Mouse (Mus musculus) liver, adult 2 months (tissue): ENCODE measurements around the gene Bcat1. TPM values are rescaled to one million over a fixed set of nuclear protein-coding genes. Genes with fewer than 3 reads are reported as not detected.

Experiments
- DNase-seq: peaks from one replicate; pipeline ENCODE4 v3.0.0-alpha.2; 2011; ENCODE audit warnings: low read depth, low spot score; ENCODE audit errors: extremely low read depth
- H3K27ac ChIP-seq: fragments of 200-500 bp; replicated peaks from 2 replicates; pipeline ENCODE4 v1.5.1; 2012; ENCODE audit warnings: low read depth, mild to moderate bottlenecking, control low read depth, inconsistent platforms, low read length; ENCODE audit not compliant: insufficient read depth
- H3K27me3 ChIP-seq: fragments of 200-500 bp; 2 replicates; pipeline ENCODE4 v1.6.1; 2012; ENCODE audit warnings: mild to moderate bottlenecking, moderate library complexity, low read length, inconsistent platforms; ENCODE audit not compliant: control insufficient read depth, insufficient read depth
- H3K36me3 ChIP-seq: fragments of 200-500 bp; 2 replicates; pipeline ENCODE4 v1.6.1; 2012; ENCODE audit warnings: low read length, inconsistent platforms; ENCODE audit not compliant: control insufficient read depth, insufficient read depth
- H3K4me1 ChIP-seq: fragments of 200-500 bp; 2 replicates; pipeline ENCODE4 v1.6.1; 2011; ENCODE audit warnings: low read length; ENCODE audit not compliant: control insufficient read depth, insufficient read depth
- H3K4me3 ChIP-seq: fragments of 200-500 bp; 2 replicates; pipeline ENCODE4 v1.5.1; 2011; ENCODE audit warnings: low read depth, mild to moderate bottlenecking, control low read depth, low read length, moderate library complexity; ENCODE audit not compliant: insufficient read depth
- H3K79me2 ChIP-seq: fragments of 200-500 bp; 2 replicates; pipeline ENCODE4 v1.6.1; 2012; ENCODE audit warnings: inconsistent platforms, mild to moderate bottlenecking, low read length, moderate library complexity; ENCODE audit not compliant: control insufficient read depth, insufficient read depth
- H3K9ac ChIP-seq: fragments of 200-500 bp; 2 replicates; pipeline ENCODE4 v1.6.1; 2012; ENCODE audit warnings: low read depth, mild to moderate bottlenecking, control low read depth, inconsistent platforms, low read length
- CTCF ChIP-seq: fragments of 200-500 bp; IDR thresholded peaks from 2 replicates; pipeline ENCODE4 v1.5.1; 2011; ENCODE audit warnings: low read depth, low read length, control low read depth
- POLR2A ChIP-seq: fragments of 200-500 bp; IDR thresholded peaks from 2 replicates; pipeline ENCODE4 v1.6.1; 2011; ENCODE audit warnings: low read length, control low read depth; ENCODE audit not compliant: insufficient read depth; ENCODE audit errors: extremely low read depth
- WGBS: fragments of 180-500 bp; shearing (Covaris S2); methylation state at CpG from one replicate; pipeline ENCODE4 v1.1.7; 2018; 5-methylcytosine and 5-hydroxymethylcytosine counted together
- polyA plus RNA-seq: library from polyadenylated mRNA; depleted of rRNA; stranded (reverse); fragments of >200 nt; gene quantifications from 2 replicates; pipeline ENCODE4 v1.2.3, GENCODE M21; 2012
- total RNA-seq: library from RNA; depleted of rRNA; stranded (reverse); fragments of >200 nt; gene quantifications from 2 replicates; pipeline ENCODE4 v1.2.3, GENCODE M21; 2014

Bcat1 gene
- total and polyA plus RNA-seq, 2 experiments: 0.18 TPM; not detected in 1

- Histone ChIP-seq H3K9ac (no peak overlapping the region), H3K36me3 (no peaks in the 10 kb centered on the region), H3K79me2 (no peaks in the 10 kb centered on the region), H3K4me1 (no peaks in the 10 kb centered on the region), H3K27me3 (peaks cover 5% of the 10 kb centered on the region), H3K4me3 (no peak overlapping the region), H3K27ac (no peak overlapping the region)
- WGBS: 89% methylated on average over 20 of the region's 20 CpGs
- no peak for DNase-seq
- TF ChIP-seq POLR2A (no peak), CTCF (no peak)
Observed at GRCm38 (mm10) chr6:145044916-145045574, 30.9 kb downstream of the Bcat1 start.

DNA sequence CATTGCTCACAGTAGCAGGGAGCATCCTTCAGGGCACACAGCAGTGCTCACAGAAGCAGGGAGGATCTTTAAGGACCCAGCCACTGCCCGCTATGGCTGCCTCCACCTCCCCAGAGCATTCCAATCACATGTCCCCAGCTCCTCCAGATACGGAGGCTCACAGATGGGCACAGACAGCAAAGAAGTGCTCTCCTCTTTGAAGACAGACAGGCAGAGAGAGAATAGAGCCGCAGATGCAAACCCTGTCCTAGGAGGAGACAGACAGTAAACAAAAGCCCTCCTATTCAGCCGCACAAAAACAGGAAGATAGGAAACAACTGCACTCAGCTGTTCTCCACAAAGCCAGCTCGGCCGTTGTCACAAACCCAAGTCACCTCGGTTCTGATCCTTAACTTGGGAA lies 35.3 kb downstream of the Bcat1 start:
- Histone ChIP-seq H3K27me3 (no peaks in the 10 kb centered on the region), H3K4me1 (no peaks in the 10 kb centered on the region), H3K4me3 (no peak overlapping the region), H3K36me3 (no peaks in the 10 kb centered on the region), H3K79me2 (no peaks in the 10 kb centered on the region), H3K9ac (no peak overlapping the region), H3K27ac (no peak overlapping the region)
- DNase-seq: no peak
- WGBS: 56% methylated on average over 7 of the region's 7 CpGs
- TF ChIP-seq POLR2A (no peak), CTCF (no peak)

GRCm38 (mm10) chr6:145037626-145038025 lies 38.4 kb downstream of the Bcat1 start:
- no peak overlapping the region for H3K27ac ChIP-seq
- no peak overlapping the region for H3K4me3 ChIP-seq
- TF ChIP-seq CTCF (no peak), POLR2A (no peak)
- H3K79me2 ChIP-seq: no peaks in the 10 kb centered on the region
- no peaks in the 10 kb centered on the region for H3K27me3 ChIP-seq
- H3K9ac ChIP-seq: no peak overlapping the region
- 23% methylated on average over 1 of the region's 1 CpGs for WGBS
- no peaks in the 10 kb centered on the region for H3K36me3 ChIP-seq
- no peak for DNase-seq
- no peaks in the 10 kb centered on the region for H3K4me1 ChIP-seq

GRCm38 (mm10) chr6:145035412-145035811 lies 40.6 kb downstream of the Bcat1 start:
- no peak for DNase-seq

GRCm38 (mm10) chr6:145030587-145030986 lies 45.4 kb downstream of the Bcat1 start:
- H3K4me1 ChIP-seq: no peaks in the 10 kb centered on the region
- no peak overlapping the region for H3K4me3 ChIP-seq
- no peaks in the 10 kb centered on the region for H3K27me3 ChIP-seq
- no peak overlapping the region for H3K27ac ChIP-seq
- DNase-seq: no peak
- no peaks in the 10 kb centered on the region for H3K79me2 ChIP-seq
- TF ChIP-seq POLR2A (no peak), CTCF (no peak)
- H3K9ac ChIP-seq: no peak overlapping the region
- no peaks in the 10 kb centered on the region for H3K36me3 ChIP-seq
- WGBS: 84% methylated on average over 9 of the region's 9 CpGs

More at GRCm38 (mm10) chr6:145035412-145035811, 40.6 kb downstream of the Bcat1 start:
- Histone ChIP-seq H3K9ac (no peak overlapping the region), H3K27me3 (no peaks in the 10 kb centered on the region), H3K4me3 (no peak overlapping the region), H3K36me3 (no peaks in the 10 kb centered on the region), H3K79me2 (no peaks in the 10 kb centered on the region), H3K27ac (no peak overlapping the region), H3K4me1 (no peaks in the 10 kb centered on the region)
- TF ChIP-seq POLR2A: no peak
- no peak for TF ChIP-seq CTCF
- 94% methylated on average over 9 of the region's 9 CpGs for WGBS

DNA sequence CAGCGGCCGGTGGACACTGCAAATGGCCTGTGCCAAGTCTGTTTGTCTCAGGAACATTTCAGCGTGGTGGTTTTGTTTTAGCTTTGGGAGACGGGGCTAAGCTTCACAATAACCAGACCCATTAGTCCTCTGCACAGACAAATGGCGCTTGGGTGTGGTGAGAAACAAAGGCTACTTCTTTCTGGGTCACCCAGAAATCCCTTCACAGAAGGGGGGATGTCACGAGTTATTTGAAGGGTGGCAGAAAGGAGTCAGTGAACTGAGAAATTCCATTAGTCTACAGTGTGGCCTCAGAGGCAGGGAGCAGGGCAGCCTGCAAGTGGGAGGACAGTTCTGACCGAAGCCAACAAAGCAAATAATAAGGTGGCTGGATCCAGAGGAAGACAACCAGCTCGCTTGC lies 52.0 kb downstream of the Bcat1 start:
- H3K79me2 ChIP-seq: no peaks in the 10 kb centered on the region
- H3K27ac ChIP-seq: no peak overlapping the region
- H3K36me3 ChIP-seq: no peaks in the 10 kb centered on the region
- no peaks in the 10 kb centered on the region for H3K4me1 ChIP-seq
- no peak overlapping the region for H3K9ac ChIP-seq
- no peaks in the 10 kb centered on the region; the same call in 1 of the 2 replicates for H3K27me3 ChIP-seq
- DNase-seq: no peak
- H3K4me3 ChIP-seq: no peak overlapping the region
- TF ChIP-seq POLR2A: no peak
- TF ChIP-seq CTCF: no peak
- 85% methylated on average over 8 of the region's 8 CpGs for WGBS
